Mouse (Mus musculus): ENCODE measurements around the gene Col18a1. TPM values are rescaled to one million over a fixed set of nuclear protein-coding genes. Genes with fewer than 3 reads are reported as not detected.

The Col18a1 gene
- total RNA-seq, 4 experiments from 2014 or later: 4.1 to 4.6 (median 4.1) TPM

DNA sequence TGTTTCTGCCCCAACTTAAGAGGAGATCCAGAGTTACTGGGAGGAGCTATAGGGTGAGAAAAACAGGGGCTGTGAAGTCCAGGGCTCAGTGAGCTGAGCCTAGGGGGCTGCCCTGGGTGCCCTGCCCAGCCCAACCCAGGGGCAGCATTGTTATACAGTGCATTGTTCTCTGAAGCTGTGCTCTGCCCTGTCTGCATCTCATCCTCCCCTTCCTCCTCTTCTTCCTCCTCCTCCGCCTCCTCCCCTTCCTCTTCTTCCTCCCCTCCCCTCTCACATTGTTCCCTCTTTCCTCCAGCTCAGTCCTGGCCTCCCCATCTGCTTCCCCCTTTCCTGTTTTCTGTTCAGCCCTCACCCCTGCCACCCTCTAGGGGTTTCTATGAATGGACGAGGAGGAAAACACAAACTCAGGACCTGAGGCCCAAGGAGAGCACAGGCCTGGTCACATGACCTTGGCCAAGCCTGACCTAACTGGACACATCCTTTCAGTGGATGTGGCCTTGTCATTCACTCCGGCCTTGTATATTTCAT, 16.5 kb upstream of the Col18a1 start:
- no peak for DNase-seq (ENCODE audit: low spot score in 2 of 2)

- DNase-seq (ENCODE audit: low spot score in 2 of 2): no peak
Observed at GRCm38 (mm10) chr10:77180110-77180509, 13.8 kb upstream of the Col18a1 start.

DNA sequence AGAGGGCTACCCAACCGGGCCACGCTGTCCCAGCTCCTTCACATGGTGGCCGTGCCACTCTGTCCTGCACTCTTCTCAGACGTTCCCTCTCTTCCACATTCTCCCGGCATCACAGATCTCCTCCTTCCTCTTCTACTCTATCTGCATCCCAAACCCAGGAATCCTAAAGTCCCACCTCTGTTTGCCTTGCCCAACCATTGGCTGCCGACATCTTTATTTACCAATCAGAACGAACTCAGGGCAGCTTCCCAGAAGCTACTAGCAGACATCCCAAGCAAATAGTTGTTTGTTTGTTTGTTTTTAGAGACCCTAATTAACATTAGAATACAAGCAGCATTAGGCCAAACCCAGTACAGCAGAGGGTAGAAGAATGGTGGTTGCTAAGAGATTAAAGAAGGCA, 12.3 kb upstream of the Col18a1 start:
- DNase-seq (ENCODE audit: low spot score in 2 of 2): no peak

DNA sequence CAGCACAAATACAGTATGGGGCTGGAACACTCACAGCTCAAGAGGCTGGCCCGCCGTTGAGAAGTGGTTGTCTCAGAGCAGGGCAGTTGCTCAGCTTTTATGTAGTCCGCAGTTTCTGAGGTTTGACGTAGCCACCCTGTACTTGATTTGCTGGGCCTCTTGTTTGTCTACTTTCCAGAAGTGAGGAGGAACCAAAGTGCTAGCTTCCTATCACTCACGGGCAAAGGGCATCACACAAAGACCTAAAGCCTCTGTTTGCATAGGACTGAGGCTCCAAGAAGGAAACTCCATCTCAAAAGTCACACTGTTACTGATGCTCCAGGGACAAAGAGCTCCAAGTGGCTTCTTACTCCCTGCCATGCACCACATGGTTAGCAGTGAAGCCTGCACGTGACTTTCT, 4.1 kb upstream of the Col18a1 start:
- DNase-seq (ENCODE audit: low spot score in 2 of 2): no peak

GRCm38 (mm10) chr10:77165318-77165945, 916 bp downstream of the Col18a1 start:
- no peak for DNase-seq (ENCODE audit: low spot score in 2 of 2)

DNA sequence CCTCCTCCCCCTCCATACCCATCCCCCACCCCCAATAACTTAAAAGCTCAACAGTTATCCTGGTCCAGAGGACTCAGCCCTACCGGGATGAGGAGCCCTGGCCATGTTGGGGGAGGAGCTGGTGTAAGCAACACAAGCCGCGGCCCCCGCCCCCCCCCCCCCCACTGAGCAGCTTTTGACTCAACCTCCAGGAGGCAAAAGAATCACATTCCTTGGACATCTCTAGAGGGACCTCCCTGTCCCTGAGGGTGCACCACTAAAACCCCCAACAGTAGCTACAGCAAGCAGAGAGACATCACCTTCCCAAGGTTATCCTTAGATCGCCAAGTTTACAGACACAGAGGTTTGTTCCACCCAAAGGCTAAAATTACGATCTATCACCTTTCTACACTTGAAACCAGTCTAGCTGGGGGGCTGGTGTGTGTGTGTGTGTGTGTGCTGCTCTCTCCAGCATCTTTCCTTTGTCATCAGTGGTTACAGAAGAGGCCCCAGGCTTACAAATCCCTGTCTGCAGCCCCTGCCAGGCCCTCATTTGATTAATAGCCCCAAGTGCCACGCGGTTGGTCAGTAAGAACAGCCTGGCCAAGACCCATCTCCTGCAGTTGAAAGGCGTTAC, 1.8 kb downstream of the Col18a1 start:
- no peak for DNase-seq (ENCODE audit: low spot score in 2 of 2)

- no peak for DNase-seq (ENCODE audit: low spot score in 2 of 2)
Observed at GRCm38 (mm10) chr10:77164041-77164436, 2.3 kb downstream of the Col18a1 start.

- no peak for DNase-seq (ENCODE audit: low spot score in 2 of 2)
Observed at GRCm38 (mm10) chr10:77163392-77163977, 2.9 kb downstream of the Col18a1 start.

- no peak for DNase-seq (ENCODE audit: low spot score in 2 of 2)
Observed at GRCm38 (mm10) chr10:77159573-77159972, 6.8 kb downstream of the Col18a1 start.

DNA sequence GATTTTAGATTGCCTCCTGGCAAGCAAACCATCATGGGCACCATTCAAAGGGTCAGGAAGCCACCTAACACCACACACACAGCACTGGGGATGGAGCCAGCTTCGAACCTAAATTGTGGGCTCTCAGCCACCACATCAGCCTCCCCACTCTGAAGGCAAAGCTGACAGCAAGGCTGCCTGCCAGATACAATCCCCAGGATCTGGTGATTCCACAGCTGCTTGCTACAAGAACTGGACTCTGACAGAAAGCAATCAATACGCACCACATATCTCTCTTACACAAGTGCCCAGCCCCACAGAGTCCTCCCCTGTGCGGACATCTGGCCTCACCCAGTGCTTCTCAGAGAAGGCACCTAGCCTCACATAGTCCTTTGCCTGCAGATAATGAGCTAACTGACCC, 7.4 kb downstream of the Col18a1 start:
- no peak for DNase-seq (ENCODE audit: low spot score in 2 of 2)

- DNase-seq (ENCODE audit: low spot score in 2 of 2): no peak
Observed at GRCm38 (mm10) chr10:77157245-77158019, 8.9 kb downstream of the Col18a1 start.

GRCm38 (mm10) chr10:77152178-77152621, 14.1 kb downstream of the Col18a1 start:
- DNase-seq (ENCODE audit: low spot score in 2 of 2): no peak

GRCm38 (mm10) chr10:77151551-77152002, 14.8 kb downstream of the Col18a1 start:
- no peak for DNase-seq (ENCODE audit: low spot score in 2 of 2)

DNA sequence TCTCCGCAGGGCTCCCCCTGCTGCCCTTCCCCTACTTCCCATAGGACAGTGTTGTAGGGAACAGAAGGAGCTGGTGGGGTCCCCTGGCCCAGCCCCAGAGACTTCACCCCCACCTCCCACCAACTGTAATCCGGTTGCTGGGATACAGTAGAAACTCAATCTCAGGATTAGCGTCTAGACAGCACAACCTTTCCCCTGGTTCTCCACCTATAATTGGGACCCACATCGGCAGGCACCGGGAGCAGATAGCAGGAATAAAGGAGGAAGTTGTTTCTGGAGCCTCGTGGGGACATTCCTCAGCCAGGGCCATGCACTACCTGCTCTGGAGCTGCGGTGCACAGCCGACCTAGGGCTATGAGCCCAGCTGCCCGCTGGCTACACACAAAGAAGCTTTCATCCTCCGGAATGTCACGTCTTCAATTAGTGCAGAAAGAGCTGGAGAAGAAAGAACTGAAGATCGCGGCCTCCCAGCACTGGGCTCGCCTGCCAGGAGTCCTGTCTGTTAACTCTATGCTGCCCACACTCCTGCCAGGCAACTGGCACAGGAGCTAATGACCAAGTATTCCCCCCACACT, 15.3 kb downstream of the Col18a1 start:
- no peak for DNase-seq (ENCODE audit: low spot score in 2 of 2)

DNA sequence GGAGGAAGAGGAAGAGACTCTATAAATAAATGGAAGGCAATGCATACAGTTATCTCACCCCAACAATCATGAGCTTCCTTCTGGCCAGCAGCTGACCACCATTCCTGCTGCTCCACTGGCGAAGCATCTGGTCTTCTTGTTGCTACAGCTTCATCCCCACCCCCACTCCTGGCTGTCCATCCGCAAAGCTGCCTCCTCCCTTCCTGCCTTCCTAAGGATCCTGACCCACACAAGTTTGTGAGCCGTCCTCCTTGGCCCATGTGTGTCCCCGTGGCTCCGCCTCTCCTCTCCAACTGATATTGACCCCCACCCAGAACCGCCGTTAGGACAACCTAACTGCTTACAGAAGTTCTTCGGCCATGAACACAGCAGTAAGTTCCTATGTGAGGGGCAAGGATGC, 16.3 kb downstream of the Col18a1 start:
- DNase-seq (ENCODE audit: low spot score in 2 of 2): no peak

DNA sequence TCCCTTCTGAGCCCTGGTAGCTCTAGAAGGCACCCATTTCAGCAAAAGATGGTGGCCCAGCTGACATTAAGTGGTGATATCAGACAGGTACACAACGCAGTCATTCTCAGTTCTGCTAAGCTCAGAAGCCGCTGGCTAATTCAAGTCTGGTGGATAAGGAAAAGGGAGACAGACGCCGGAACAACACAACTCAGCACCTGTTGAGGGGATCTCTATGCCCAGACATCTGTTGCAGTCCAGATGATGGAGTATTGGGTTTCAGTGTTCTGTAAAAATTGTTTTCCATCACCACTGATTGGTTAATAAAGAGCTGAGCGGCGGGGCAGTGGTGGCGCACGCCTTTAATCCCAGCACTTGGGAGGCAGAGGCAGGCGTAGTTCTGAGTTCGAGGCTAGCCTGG, 18.8 kb downstream of the Col18a1 start:
- DNase-seq (ENCODE audit: low spot score in 2 of 2): no peak

DNA sequence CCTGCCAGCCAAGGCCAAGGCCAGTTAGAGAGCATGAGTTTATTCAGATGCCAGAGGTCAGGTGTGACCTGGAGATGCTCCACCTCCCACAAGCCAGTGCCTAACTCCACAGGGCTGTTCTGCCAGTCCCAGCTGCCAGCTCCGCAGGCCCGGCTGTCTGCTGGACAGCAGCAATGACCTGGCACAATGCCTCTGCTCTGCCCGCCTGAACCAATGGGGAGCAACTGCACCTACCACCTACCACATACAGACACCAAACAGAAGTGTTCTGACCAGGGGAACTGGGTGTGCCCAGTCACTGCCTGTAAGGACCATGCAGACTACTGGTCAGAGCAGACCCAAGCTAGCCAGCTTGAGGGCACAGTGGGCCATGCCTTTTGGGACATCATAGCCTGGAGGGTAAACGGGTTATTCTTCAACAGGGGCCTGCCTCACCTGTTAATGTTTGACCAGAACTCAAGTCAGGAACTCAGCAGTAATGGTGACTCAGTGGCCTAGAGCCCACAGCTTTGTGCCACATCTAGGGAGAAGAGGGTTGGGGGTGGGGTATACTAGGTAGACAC, 19.4 kb downstream of the Col18a1 start:
- no peak for DNase-seq (ENCODE audit: low spot score in 2 of 2)

DNA sequence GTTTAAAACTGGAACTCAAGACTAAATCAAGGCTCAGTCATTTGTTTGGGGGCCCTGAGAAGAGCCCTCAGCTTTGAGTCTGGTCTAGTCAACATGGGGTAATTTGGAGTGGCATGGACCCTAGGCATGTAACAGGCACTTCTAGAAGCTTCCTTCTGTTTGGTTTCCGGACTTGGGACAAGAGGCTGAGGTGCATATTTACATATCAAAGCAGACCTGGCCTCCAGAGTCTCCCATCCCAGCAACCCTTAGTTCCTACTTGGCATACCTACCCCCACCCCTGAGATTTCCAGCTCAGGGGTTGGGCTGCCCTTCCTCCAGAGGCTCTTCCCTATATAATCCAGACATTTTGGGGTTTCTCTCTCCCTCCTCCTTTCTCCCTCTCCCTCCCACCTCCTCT, 20.4 kb downstream of the Col18a1 start:
- no peak for DNase-seq (ENCODE audit: low spot score in 2 of 2)

DNA sequence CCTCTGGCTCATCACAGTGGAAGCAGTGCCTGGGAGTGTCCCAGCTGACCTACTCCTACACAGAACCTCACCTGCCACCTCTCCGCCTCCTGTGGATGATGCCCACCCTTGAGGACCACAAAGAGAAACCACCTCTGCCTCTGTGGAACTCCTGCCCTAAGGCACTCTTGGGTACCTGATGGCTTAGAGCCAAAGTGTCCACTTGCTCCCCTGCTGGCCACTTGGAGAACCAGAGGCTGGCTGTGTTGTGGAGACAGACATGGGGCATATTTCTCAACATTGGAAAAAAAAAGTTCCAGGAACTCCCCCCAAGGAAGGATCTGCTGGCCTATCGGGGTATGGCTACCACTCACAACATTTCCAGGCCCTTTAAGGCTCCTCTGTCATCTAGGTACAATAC, 22.0 kb downstream of the Col18a1 start:
- no peak for DNase-seq (ENCODE audit: low spot score in 2 of 2)

- no peak for DNase-seq (ENCODE audit: low spot score in 2 of 2)
Observed at GRCm38 (mm10) chr10:77142328-77142727, 24.0 kb downstream of the Col18a1 start.

DNA sequence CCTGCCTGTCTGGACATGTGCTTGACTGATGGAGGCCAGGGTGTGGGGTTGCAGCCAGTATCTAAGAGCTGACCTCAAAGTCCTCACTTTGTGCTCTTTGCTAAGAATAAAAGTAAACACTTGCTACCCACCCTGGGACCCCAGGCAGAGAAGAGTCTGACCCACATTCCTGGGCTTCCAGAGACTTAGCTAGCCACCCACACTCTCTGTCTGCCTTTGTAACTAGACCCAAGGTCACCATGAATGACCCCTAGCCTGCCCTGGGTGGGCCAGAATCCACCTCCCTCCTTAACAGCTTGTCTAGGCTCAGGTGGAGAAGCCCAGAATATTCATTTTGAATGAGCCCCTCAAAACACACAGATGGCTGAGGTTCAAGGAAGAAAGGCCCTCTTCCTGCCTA, 28.0 kb downstream of the Col18a1 start:
- no peak for DNase-seq (ENCODE audit: low spot score in 2 of 2)

Measured in left cerebral cortex, adult 8-10 months (tissue).